Mouse (Mus musculus): Measurements from ENCODE around the gene Maml2.

Gene Maml2

DNA sequence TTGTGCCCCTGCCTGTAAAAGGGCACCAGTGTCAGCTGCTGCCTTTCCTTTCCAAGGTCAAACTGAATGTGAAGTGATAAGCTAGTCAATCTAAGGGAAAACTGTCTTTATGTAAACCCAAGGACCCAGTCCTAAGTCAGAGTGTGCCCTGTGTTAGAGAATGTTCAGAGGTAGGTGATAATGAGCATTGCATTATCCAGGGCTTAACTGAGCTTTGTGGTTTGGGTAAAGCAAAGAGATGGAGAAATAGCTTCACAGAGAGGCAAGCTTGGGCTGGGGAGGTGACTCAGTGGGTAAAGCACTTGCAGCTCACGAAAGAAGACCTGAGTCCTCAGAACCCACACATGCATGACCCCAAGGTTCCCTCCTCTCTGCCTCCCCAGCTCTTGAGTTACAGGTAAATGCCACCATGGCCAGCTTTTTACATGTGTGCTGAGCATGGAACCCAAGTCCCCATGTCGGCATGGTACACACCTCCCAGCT lies 367.8 kb downstream of the Maml2 start:
- in situ Hi-C loops (cut with MboI, MseI) = no loop called here

DNA sequence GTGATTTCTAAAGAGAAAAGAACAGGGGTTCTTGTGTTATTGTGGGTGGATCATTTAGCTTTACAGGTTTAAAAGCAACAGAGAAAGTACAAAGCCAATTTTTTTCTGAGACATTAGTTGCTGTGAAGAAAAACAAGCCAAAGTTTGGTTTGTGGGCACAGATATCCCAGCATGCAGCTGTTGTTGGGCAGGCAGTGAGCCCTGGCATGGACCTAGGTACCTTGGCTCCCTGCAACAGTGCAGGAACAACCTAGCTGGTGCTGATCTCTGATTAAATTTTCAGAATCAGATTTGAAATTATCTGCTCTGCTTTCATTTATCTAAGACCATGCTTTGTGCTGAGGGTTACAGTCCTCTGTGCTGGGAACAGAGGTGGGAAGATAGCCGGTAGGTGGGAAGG lies 370.2 kb downstream of the Maml2 start:
- in situ Hi-C loops (cut with MboI, MseI) = no loop called here

- in situ Hi-C loops (cut with MboI, MseI) = no loop called here
Observed at GRCm38 (mm10) chr9:13668742-13669141, 371.0 kb downstream of the Maml2 start.

DNA sequence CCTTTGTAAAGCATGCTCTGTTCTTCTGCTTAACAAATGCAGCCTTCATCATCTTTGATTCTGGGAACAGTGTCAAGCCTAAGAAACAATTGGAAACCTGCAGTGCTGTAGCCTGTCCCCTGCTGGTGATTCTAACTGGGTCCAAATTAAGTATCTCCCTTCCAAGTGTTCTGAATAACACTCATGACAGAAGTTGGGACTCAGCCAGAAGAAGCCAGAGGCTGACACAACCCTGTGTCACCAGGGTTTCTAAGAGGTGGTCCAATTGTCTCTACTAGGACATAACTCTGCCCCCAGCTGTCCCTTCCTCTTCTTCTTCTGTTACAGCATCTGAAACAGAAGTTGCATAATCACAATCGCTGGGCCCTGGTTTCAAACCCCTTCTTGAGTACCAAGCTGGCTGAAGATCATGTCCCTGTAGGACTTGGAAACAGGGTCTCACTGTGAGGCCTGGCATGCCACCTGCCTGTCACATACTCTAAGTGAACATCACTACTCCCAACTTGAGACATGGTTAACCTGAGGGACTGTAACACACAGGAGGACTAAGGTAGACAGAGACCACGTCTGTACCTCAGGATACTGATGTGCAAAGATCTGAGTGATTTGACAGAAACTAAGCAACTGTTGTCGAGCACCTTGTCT lies 373.5 kb downstream of the Maml2 start:
- in situ Hi-C loops (cut with MboI, MseI) = no loop called here

DNA sequence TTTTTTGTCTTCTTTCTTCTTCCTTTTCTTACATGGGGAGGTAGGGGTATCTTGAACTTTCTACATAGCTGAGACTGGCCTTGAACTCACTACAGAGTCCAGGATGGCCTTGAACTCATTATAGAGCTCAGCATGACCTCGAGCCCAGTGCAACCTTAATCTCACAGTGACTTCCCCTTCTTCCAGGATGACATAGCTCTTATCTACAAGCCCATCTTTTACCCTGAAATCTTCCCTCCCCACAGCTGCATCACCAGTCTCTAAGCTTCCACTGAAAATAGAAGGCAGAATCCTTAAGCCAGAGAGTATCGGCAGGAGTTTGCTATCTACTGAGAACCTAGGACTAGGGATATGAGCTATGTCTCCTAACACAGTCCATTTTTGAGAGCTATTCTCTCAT lies 375.5 kb downstream of the Maml2 start:
- in situ Hi-C loops (cut with MboI, MseI) = no loop called here

DNA sequence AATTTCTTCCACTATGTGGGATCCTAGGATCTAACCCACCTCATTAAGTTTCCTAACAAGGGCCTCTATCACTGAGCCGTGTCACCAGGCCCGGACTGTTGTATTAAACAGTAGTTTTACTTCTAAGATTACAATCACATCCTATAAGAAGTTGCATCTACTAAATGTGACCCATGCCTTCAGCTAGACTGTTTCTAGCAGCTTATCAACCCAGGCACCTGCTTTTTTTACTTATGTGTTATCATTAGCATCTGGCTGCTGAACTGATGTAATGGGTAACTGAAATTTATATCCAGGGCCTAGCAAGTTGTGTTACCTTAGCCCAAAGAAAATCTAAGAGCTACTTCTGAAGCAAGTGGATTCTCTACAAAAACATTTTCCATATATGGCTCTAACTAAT lies 380.3 kb downstream of the Maml2 start:
- in situ Hi-C loops (cut with MboI, MseI) = no loop called here

DNA sequence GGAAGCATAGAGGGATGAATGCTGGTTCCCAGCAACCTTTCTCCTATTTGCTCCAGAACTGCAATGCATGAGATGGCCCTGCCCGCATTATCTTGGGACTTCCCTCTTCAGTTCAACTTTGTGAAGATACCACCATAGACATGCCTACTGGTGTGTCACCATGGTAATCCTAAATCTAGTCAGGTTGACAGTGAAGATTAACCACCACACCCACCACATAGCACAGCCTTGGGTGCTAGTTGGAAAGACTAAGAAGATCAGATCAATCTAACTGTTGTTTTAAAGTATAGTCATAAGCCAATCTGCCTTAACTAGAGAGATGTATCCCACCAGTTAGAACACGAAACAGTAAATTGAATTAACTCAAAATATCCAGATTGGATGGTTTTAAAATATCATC lies 381.9 kb downstream of the Maml2 start:
- in situ Hi-C loops (cut with MboI, MseI) = no loop called here

DNA sequence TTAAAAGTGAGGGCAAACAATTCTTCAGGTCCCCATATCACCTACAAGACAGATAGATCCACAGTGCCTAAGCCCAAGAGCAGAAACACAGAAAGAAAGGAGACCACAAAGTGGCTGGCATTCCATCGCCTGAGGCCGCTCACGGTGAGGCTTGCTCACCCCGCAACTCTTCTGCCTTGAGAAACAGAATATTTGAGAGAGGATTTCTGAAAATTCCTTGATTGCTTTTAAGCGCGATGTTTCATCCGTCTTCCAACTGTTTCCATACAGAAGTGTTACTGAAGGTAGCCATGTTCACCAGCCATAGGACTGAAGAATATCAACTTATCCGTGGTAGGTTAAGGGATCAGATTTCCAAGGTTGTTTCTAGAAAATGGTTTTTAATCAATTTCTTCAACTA lies 383.4 kb downstream of the Maml2 start:
- in situ Hi-C loops (cut with MboI, MseI) = no loop called here

GRCm38 (mm10) chr9:13681581-13682038 lies 383.9 kb downstream of the Maml2 start:
- in situ Hi-C loops (cut with MboI, MseI) = no loop called here

- in situ Hi-C loops (cut with MboI, MseI) = no loop called here
Observed at GRCm38 (mm10) chr9:13684327-13684934, 386.7 kb downstream of the Maml2 start.

- in situ Hi-C loops (cut with MboI, MseI) = no loop called here
Observed at GRCm38 (mm10) chr9:13686977-13687659, 389.4 kb downstream of the Maml2 start.

DNA sequence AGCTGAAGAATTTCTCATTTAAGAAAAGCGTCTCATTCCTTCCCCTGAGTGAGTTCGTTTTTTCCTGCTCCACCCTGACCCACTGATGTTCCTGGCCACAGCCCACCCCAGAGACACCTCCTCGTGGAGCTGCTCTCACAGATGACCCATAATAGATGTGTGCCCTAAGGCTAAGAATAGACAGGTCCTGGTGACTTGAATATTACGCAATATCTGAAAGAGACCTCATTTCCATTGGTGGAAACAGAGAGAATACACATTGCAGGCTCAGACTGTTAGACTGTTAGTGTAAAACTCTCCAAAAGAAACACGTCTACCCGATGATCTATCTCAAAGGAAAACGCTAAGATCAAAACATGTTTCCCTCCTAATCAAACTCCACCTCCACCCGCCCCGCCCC lies 391.2 kb downstream of the Maml2 start:
- in situ Hi-C loops (cut with MboI, MseI) = no loop called here

DNA sequence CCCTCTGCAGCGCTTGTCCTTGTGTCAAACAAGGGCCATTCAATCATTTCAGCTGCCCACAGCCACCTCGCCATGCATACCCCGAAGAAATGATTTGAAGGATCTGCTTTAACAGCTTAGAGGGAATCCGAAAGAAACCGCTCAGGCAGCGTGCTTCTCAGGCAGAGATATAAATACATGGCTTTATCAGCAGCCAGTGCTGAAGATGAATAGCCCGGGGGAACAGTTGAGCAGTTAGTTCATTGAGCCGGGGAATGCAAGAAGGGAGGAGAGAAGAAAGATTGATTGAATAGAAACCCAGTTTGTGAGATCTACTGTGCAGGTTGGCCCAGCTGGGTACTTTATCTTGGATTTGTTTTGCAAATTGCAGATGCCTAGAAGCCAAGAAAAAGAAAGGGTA lies 392.6 kb downstream of the Maml2 start:
- in situ Hi-C loops (cut with MboI, MseI) = no loop called here

DNA sequence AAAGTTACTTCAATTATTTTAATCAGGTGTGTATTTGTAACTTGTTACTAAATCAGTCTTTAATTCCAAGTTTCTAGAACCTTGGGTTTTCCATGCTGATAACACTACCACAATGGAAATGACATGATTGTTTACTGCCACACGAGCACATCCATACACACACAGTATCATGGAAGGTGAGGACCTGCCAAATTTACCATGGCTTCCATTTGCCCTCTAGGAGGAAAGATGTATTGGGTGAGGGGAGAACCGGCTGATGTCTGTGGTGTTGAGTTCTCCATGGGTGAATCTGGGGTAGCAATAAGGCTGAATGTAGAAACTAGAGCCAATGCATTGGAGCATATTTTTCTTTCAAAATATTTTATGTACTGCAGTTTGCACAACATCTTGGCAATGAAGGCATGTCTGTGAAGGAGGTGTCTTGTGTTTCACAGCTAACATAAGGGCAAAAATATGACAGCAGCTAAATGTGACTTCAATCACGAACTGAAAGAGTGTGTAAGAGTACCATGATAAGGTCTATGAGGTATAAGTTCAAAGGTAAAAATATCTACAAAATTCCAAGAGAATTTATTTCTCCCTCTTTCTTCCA lies 396.0 kb downstream of the Maml2 start:
- in situ Hi-C loops (cut with MboI, MseI) = no loop called here

DNA sequence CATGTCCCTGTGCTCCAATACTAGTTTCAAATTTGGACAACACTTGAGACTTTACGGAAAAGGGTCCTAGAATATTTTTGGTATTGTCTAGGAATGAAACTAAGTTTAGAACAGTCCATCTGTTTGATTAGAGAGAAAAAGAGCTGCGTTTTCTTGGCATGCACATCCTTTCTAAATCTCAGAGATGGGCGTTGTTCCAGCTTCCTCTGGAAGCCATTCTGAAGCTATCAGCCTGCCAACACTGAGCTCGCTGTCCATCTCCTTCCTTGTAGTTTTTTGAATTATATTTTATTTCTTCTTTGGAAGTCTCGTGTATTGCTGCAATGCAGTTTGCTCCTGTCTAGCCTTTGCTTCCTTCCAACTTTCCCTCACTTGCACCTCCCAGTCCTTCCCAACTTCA lies 396.5 kb downstream of the Maml2 start:
- in situ Hi-C loops (cut with MboI, MseI) = no loop called here

DNA sequence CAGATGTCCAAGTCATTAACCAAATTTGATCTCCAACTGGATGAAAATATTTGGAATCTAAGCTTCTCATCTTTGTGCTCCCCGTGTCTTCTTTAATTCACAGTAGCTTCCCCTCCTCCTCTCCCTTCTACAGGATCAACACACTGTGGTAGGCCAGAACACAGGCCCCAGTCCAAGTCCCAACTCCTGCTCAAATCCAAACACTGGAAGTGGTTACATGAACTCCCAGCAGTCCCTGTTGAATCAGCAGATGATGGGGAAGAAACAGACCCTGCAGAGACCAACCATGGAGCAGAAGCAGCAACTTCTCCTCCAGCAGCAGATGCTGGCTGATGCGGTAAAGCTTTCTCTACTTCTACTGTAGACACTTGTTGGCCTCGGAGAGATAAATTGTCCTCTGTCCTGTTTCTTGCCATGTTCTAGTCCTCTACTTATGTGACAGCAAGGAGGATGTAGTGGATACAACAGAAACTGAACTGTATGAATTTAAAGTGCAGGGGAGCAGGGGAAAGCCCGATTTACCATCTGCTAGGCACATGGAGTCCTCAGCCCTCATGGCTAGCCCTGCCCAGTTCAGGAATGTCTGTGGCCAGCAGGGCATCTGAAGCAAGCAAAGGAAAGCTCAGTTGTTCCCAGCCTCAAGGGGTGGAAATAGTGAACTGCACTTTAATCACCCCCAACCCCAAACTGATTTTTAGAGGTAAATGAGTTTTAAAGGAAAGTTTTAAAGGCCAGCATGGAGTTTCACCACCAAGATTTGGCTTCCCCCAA lies 399.5 kb downstream of the Maml2 start:
- in situ Hi-C loops (cut with MboI, MseI) = no loop called here

GRCm38 (mm10) chr9:13697869-13698268 lies 400.1 kb downstream of the Maml2 start:
- in situ Hi-C loops (cut with MboI, MseI) = no loop called here

- in situ Hi-C loops (cut with MboI, MseI) = no loop called here
Observed at GRCm38 (mm10) chr9:13699061-13699780, 401.5 kb downstream of the Maml2 start.

DNA sequence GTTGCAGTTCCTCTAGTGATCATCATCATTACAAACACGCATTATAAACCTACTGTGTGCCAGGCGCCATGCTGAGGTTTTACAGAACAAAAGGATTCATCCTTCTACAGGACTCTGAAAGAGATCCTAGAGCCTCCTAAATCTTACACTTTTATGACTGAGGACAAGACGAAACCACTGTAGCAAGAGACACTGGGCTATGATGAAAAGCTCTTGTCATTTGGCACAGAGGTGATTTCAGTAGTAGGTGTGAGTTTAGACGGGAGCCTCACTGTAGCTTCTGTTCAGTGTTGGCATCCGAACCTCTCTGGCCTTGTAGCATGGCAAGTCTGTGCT lies 402.0 kb downstream of the Maml2 start:
- in situ Hi-C loops (cut with MboI, MseI) = no loop called here

GRCm38 (mm10) chr9:13701773-13702172 lies 404.0 kb downstream of the Maml2 start:
- in situ Hi-C loops (cut with MboI, MseI) = no loop called here

- in situ Hi-C loops (cut with MboI, MseI) = no loop called here
Observed at GRCm38 (mm10) chr9:13703100-13703499, 405.3 kb downstream of the Maml2 start.

Data from regulatory T cell (primary cell).